ENCODE assay signal across 8 mouse cellular contexts in genomic region chr19:10042232-10042631, GRCm38 (mm10). TPM values are rescaled to one million over a fixed set of nuclear protein-coding genes. Genes with fewer than 3 reads are reported as not detected.
DNase-seq lines count a peak whose midpoint lies in the region; ATAC-seq and TF ChIP-seq lines count a peak whose summit lies in the region.

No protein-coding gene starts in this region.

- H3K27me3 ChIP-seq in spleen, adult 2 months (ENCODE audit: control insufficient read depth, insufficient read depth, low read length) = peaks cover 9% of the 10 kb centered on the region; the same call in 1 of the 2 replicates
- 0 out of 2 replicates have a peak, but pooled peaks cover 2% of the 10 kb centered on the region for H3K27me3 ChIP-seq in hindbrain, embryonic 16.5 days (replicated peaks; ENCODE audit: control insufficient read depth, insufficient read depth, low read length)
- H3K27me3 ChIP-seq in midbrain, embryonic 11.5 days (ENCODE audit: control insufficient read depth, insufficient read depth, low read length) = peaks cover 8% of the 10 kb centered on the region

- peak overlapping the region; percentile 90 for H3K4me2 ChIP-seq in hindbrain, embryonic 16.5 days (ENCODE audit: low read length)
- H3K4me2 ChIP-seq in midbrain, embryonic 11.5 days = peak overlapping the region; percentile 99

- 35% methylated on average over 6 of the region's 6 CpGs for WGBS in spleen, adult 2 months
- WGBS in hindbrain, embryonic 16.5 days = 59% methylated on average over 6 of the region's 6 CpGs
- WGBS in midbrain, embryonic 11.5 days = 63% methylated on average over 6 of the region's 6 CpGs

- peak overlapping the region; percentile 60; the same call in 1 of the 2 replicates for H3K4me3 ChIP-seq in spleen, adult 2 months (ENCODE audit: extremely low read depth, insufficient read depth, insufficient read length)
- peak overlapping the region; percentile 75 for H3K4me3 ChIP-seq in hindbrain, embryonic 16.5 days (ENCODE audit: low read length)
- H3K4me3 ChIP-seq in midbrain, embryonic 11.5 days (ENCODE audit: low read depth, low read length) = peak overlapping the region; percentile 56

- H3K27ac ChIP-seq in spleen, adult 2 months (ENCODE audit: insufficient read depth, low read length) = 0 out of 2 replicates have a peak overlapping the region, but pooled peaks have one; percentile 5
- no peak overlapping the region for H3K27ac ChIP-seq in hindbrain, embryonic 16.5 days (ENCODE audit: low read depth, low read length)
- no peak overlapping the region for H3K27ac ChIP-seq in midbrain, embryonic 11.5 days (ENCODE audit: low read depth, low read length)

- H3K36me3 ChIP-seq in spleen, adult 2 months (ENCODE audit: control insufficient read depth, insufficient read depth, low read length) = no peaks in the 10 kb centered on the region
- no peaks in the 10 kb centered on the region for H3K36me3 ChIP-seq in hindbrain, embryonic 16.5 days (ENCODE audit: control insufficient read depth, insufficient read depth, low read length)
- no peaks in the 10 kb centered on the region for H3K36me3 ChIP-seq in midbrain, embryonic 11.5 days (ENCODE audit: control insufficient read depth, insufficient read depth, low read length)

- H3K4me1 ChIP-seq in spleen, adult 2 months (ENCODE audit: control insufficient read depth, insufficient read depth, insufficient read length) = peaks cover 18% of the 10 kb centered on the region
- H3K4me1 ChIP-seq in hindbrain, embryonic 16.5 days (ENCODE audit: control insufficient read depth, insufficient read depth, low read depth, low read length) = peaks cover 12% of the 10 kb centered on the region
- peaks cover 7% of the 10 kb centered on the region for H3K4me1 ChIP-seq in midbrain, embryonic 11.5 days (ENCODE audit: control insufficient read depth, insufficient read depth, low read length)

- no peak for TF ChIP-seq CTCF in spleen, adult 2 months (IDR thresholded peaks at IDR 0.05; ENCODE audit: extremely low read depth, insufficient read depth, insufficient read length, insufficient replicate concordance)

- peak overlapping the region; percentile 89 for H3K9ac ChIP-seq in hindbrain, embryonic 16.5 days (ENCODE audit: low read depth, low read length)
- H3K9ac ChIP-seq in midbrain, embryonic 11.5 days (ENCODE audit: low read length) = peak overlapping the region; percentile 66

- ATAC-seq in hindbrain, embryonic 16.5 days = peak; percentile 19
- peak; percentile 15 for ATAC-seq in midbrain, embryonic 11.5 days (ENCODE audit: low FRiP score)

- no peak for TF ChIP-seq POLR2A in spleen, adult 2 months (IDR thresholded peaks at IDR 0.05; ENCODE audit: low read depth, low read length)

- H3K9me3 ChIP-seq in hindbrain, embryonic 16.5 days (ENCODE audit: control insufficient read depth, low read length) = no peaks in the 10 kb centered on the region
- no peaks in the 10 kb centered on the region for H3K9me3 ChIP-seq in midbrain, embryonic 11.5 days (ENCODE audit: control insufficient read depth, low read length)

- no peak for DNase-seq in spleen, adult 2 months (ENCODE audit: low read depth in 1 of 2, low spot score in 2 of 2)
- DNase-seq in spleen, adult 12 weeks (ENCODE audit: low spot score) = no peak
- peak; percentile 73 for DNase-seq in fibroblast of lung, adult 2 months (ENCODE audit: low read depth)
- no peak for DNase-seq in midbrain, embryonic 11.5 days (ENCODE audit: low spot score, missing footprints)
- no peak for DNase-seq in ovary, adult 18-20 months (ENCODE audit: low spot score)
- no peak for DNase-seq in gastrocnemius, postnatal 4 days (ENCODE audit: low spot score in 2 of 2)
- no peak for DNase-seq in kidney, postnatal 10 days

RNA-seq across cellular contexts. Expression of gene Fads3, which starts 0.9 kb away (rescaled TPM):
- 22.0 and 24.3 TPM in 2 replicates for polyA plus RNA-seq in spleen, adult 2 months (2012; rRNA removed)
- polyA plus RNA-seq in hindbrain, embryonic 16.5 days (2015; fragmentation: Nextera tagmentation; extraction: Ambion mirVana) = 39.7 and 42.1 TPM in 2 replicates
- 5.0 and 5.1 TPM in 2 replicates for polyA plus RNA-seq in midbrain, embryonic 11.5 days (2014; fragmentation: Nextera tagmentation; extraction: Ambion mirVana)
- 10 to 100 TPM; 16.8 to 28.4 TPM for total RNA-seq in gastrocnemius, postnatal 4 days (2021)

RNA-seq across cellular contexts. Expression of gene Rab3il1, which starts 40.8 kb away (rescaled TPM):
- 73.5 and 77.8 TPM in 2 replicates for polyA plus RNA-seq in spleen, adult 2 months (2012; rRNA removed)
- 22.1 and 25.6 TPM in 2 replicates for polyA plus RNA-seq in hindbrain, embryonic 16.5 days (2015; fragmentation: Nextera tagmentation; extraction: Ambion mirVana)
- 36.8 and 40.1 TPM in 2 replicates for polyA plus RNA-seq in midbrain, embryonic 11.5 days (2014; fragmentation: Nextera tagmentation; extraction: Ambion mirVana)
- total RNA-seq in gastrocnemius, postnatal 4 days (2021) = 10 to 100 TPM; 24.2 to 26.1 TPM

RNA-seq across cellular contexts. Expression of gene Best1, which starts 40.8 kb away (rescaled TPM):
- polyA plus RNA-seq in spleen, adult 2 months (2012; rRNA removed) = 0.14 and 0.20 TPM in 2 replicates
- polyA plus RNA-seq in hindbrain, embryonic 16.5 days (2015; fragmentation: Nextera tagmentation; extraction: Ambion mirVana) = 2.5 and 3.2 TPM in 2 replicates
- polyA plus RNA-seq in midbrain, embryonic 11.5 days (2014; fragmentation: Nextera tagmentation; extraction: Ambion mirVana) = 1.3 and 1.5 TPM in 2 replicates
- 1 to 10 TPM; 1.2 to 1.5 TPM for total RNA-seq in gastrocnemius, postnatal 4 days (2021)

RNA-seq across cellular contexts. Expression of gene Fads2, which starts 59.3 kb away (rescaled TPM):
- polyA plus RNA-seq in spleen, adult 2 months (2012; rRNA removed) = 9.6 and 12.2 TPM in 2 replicates
- polyA plus RNA-seq in hindbrain, embryonic 16.5 days (2015; fragmentation: Nextera tagmentation; extraction: Ambion mirVana) = 236 and 253 TPM in 2 replicates
- 76.4 and 80.5 TPM in 2 replicates for polyA plus RNA-seq in midbrain, embryonic 11.5 days (2014; fragmentation: Nextera tagmentation; extraction: Ambion mirVana)
- total RNA-seq in gastrocnemius, postnatal 4 days (2021) = 10 to 100 TPM; 26.2 to 27.3 TPM
